Mouse (Mus musculus) heart, embryonic 12.5 days (tissue): ENCODE results near the gene Trub2. TPM values are rescaled to one million over a fixed set of nuclear protein-coding genes. Genes with fewer than 3 reads are reported as not detected.

Experiments
- ATAC-seq: fragments of 200-750 bp; cut with Nextera tagmentation; 2 replicates; pipeline ENCODE4 v1.8.0; 2017; ENCODE audit warnings: moderate TSS enrichment, moderate library complexity; ENCODE audit not compliant: insufficient number of reproducible peaks, low FRiP score
- H3K27ac ChIP-seq: fragments of 300-500 bp; sonication (generic); 2 replicates; pipeline ENCODE4 v1.5.1; 2016; ENCODE audit warnings: mild to moderate bottlenecking, moderate library complexity; ENCODE audit not compliant: poor library complexity, severe bottlenecking
- H3K27me3 ChIP-seq: fragments of 300-500 bp; sonication (generic); replicated peaks from 2 replicates; pipeline ENCODE4 v1.6.1; 2016; ENCODE audit warnings: mild to moderate bottlenecking, moderate library complexity
- H3K36me3 ChIP-seq: fragments of 300-500 bp; sonication (generic); 2 replicates; pipeline ENCODE4 v1.6.1; 2016; ENCODE audit warnings: mild to moderate bottlenecking, moderate library complexity
- H3K4me1 ChIP-seq: fragments of 300-500 bp; sonication (generic); replicated peaks from 2 replicates; pipeline ENCODE4 v1.6.1; 2016; ENCODE audit warnings: mild to moderate bottlenecking
- H3K4me2 ChIP-seq: fragments of 300-500 bp; sonication (generic); 2 replicates; pipeline ENCODE4 v1.6.1; 2016; ENCODE audit warnings: mild to moderate bottlenecking, moderate library complexity
- H3K4me3 ChIP-seq: fragments of 300-500 bp; sonication (generic); 2 replicates; pipeline ENCODE4 v1.5.1; 2016; ENCODE audit warnings: mild to moderate bottlenecking
- H3K9ac ChIP-seq: fragments of 300-500 bp; sonication (generic); 2 replicates; pipeline ENCODE4 v1.6.1; 2016; ENCODE audit warnings: mild to moderate bottlenecking, moderate library complexity
- H3K9me3 ChIP-seq: fragments of 300-500 bp; sonication (generic); replicated peaks from 2 replicates; pipeline ENCODE4 v1.6.1; 2016; ENCODE audit warnings: mild to moderate bottlenecking, moderate library complexity
- WGBS: fragments of 180-500 bp; shearing (Covaris S2); methylation state at CpG from one replicate; pipeline ENCODE4 v1.1.7; 2016; 5-methylcytosine and 5-hydroxymethylcytosine counted together
- polyA plus RNA-seq: library from polyadenylated mRNA; unstranded; fragments of >200 nt; fragmentation: Nextera tagmentation; extraction: Ambion mirVana; gene quantifications from 2 replicates; pipeline ENCODE4 v1.2.1, GENCODE M21; 2016

Trub2 gene
- polyA plus RNA-seq, 1 experiment from 2014 or later: 26.6 TPM

- no peaks in the 10 kb centered on the region for H3K9me3 ChIP-seq
- H3K27me3 ChIP-seq: no peaks in the 10 kb centered on the region
- no peak overlapping the region for H3K4me2 ChIP-seq
- H3K27ac ChIP-seq: no peak overlapping the region
- ATAC-seq: no peak
- H3K4me1 ChIP-seq: peaks cover 4% of the 10 kb centered on the region; the same call in 1 of the 2 replicates
- no peak overlapping the region for H3K9ac ChIP-seq
- no peak overlapping the region for H3K4me3 ChIP-seq
- 51% methylated on average over 4 of the region's 4 CpGs for WGBS
- peaks cover 34% of the 10 kb centered on the region for H3K36me3 ChIP-seq
These were observed 15.0 kb downstream of the Trub2 start for GRCm38 (mm10) chr2:29773323-29773722.

DNA sequence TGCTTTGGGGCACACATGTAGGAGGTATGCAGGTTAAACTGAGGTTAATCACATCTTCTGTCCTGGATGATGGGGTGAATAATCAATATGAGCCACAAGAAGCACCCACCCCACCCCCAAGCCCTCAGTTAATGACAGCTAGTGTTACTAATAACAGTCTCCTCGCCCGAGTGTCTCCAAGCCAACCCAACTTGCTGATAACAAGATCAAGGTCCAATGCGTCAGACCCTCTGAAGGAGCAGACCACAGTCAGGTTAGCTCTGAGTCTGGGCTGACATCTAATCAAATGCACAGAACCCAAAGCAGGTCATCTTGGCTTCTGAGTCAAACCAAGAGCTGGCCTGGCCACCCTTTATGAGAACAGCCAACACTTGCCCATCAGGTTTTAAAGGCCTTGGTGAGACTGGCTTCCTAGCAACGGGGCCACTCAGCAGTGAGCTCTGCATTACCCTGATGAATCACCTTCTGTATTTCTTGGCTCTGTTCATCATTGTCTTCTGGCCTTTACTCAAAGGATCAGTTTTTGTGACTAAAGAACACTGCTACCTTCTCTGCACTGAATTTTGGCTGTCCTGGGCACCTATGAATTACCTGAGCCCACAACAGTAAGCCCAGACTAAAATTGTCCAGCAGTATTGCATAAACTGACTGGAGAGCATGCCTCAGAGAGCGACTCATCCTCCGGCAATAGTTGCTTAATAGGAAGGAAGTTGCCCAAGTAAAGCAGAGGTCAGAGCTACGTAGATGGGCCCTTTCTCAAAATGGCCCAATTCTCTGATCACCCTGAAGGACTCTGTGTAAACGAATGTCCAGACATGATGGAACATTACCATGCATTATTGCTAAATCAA is 16.5 kb downstream of the Trub2 start:
- H3K36me3 ChIP-seq: peaks cover 19% of the 10 kb centered on the region

DNA sequence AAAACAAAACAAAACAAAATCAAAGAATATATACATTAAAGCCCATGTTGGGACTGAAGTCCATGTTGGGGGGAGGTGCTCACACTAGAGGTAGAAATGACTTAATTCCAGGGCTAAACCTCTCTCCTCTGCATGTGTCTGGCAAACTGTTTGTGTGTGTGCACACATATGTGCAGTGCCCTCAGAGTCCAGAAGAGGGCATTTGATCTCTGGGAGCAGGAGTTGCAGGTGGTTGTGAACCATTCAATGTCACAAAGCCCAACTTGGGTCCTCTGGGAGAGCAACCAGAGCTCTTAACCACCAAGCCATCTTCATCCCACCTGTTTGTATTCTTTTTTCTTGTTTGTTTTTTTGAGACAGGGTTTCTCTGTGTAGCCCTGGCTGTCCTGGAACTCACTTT is 18.1 kb downstream of the Trub2 start:
- H3K36me3 ChIP-seq: 0 out of 2 replicates have a peak, but pooled peaks cover 6% of the 10 kb centered on the region
- ATAC-seq: no peak
- no peak overlapping the region for H3K9ac ChIP-seq
- no peaks in the 10 kb centered on the region for H3K27me3 ChIP-seq
- H3K9me3 ChIP-seq: no peaks in the 10 kb centered on the region
- no peak overlapping the region for H3K4me3 ChIP-seq
- no peak overlapping the region for H3K27ac ChIP-seq
- H3K4me1 ChIP-seq: peaks cover 4% of the 10 kb centered on the region; the same call in 1 of the 2 replicates
- H3K4me2 ChIP-seq: no peak overlapping the region

More for the DNA sequence above, 16.5 kb downstream of the Trub2 start:
- peaks cover 4% of the 10 kb centered on the region; the same call in 1 of the 2 replicates for H3K4me1 ChIP-seq
- no peaks in the 10 kb centered on the region for H3K9me3 ChIP-seq
- 62% methylated on average over 8 of the region's 8 CpGs for WGBS
- no peaks in the 10 kb centered on the region for H3K27me3 ChIP-seq
- no peak overlapping the region for H3K4me2 ChIP-seq
- no peak overlapping the region for H3K9ac ChIP-seq
- no peak for ATAC-seq
- H3K4me3 ChIP-seq: no peak overlapping the region
- H3K27ac ChIP-seq: no peak overlapping the region

- Histone ChIP-seq H3K27ac (no peak overlapping the region), H3K9ac (no peak overlapping the region), H3K9me3 (no peaks in the 10 kb centered on the region), H3K36me3 (no peaks in the 10 kb centered on the region), H3K4me1 (peaks cover 2% of the 10 kb centered on the region; the same call in 1 of the 2 replicates), H3K4me3 (no peak overlapping the region), H3K27me3 (no peaks in the 10 kb centered on the region), H3K4me2 (no peak overlapping the region)
- ATAC-seq: no peak
- WGBS: 62% methylated on average over 9 of the region's 9 CpGs
These were observed 19.4 kb downstream of the Trub2 start for GRCm38 (mm10) chr2:29768901-29769300.

GRCm38 (mm10) chr2:29767976-29768709 is 20.2 kb downstream of the Trub2 start:
- Histone ChIP-seq H3K4me1 (no peaks in the 10 kb centered on the region; the same call in 1 of the 2 replicates), H3K9me3 (no peaks in the 10 kb centered on the region), H3K27ac (no peak overlapping the region), H3K36me3 (no peaks in the 10 kb centered on the region), H3K4me2 (no peak overlapping the region), H3K27me3 (no peaks in the 10 kb centered on the region; the same call in 1 of the 2 replicates), H3K9ac (no peak overlapping the region), H3K4me3 (no peak overlapping the region)
- 62% methylated on average over 11 of the region's 11 CpGs for WGBS
- ATAC-seq: no peak

GRCm38 (mm10) chr2:29764831-29765230 is 23.5 kb downstream of the Trub2 start:
- no peak overlapping the region for H3K4me2 ChIP-seq
- H3K36me3 ChIP-seq: no peaks in the 10 kb centered on the region
- H3K27ac ChIP-seq: no peak overlapping the region
- no peaks in the 10 kb centered on the region for H3K9me3 ChIP-seq
- H3K4me3 ChIP-seq: no peak overlapping the region
- H3K9ac ChIP-seq: no peak overlapping the region
- ATAC-seq: no peak
- WGBS: 4% methylated on average over 1 of the region's 1 CpGs
- H3K4me1 ChIP-seq: no peaks in the 10 kb centered on the region
- H3K27me3 ChIP-seq: peaks cover 13% of the 10 kb centered on the region

GRCm38 (mm10) chr2:29755693-29756092 is 32.6 kb downstream of the Trub2 start:
- Histone ChIP-seq H3K4me1 (peaks cover 11% of the 10 kb centered on the region), H3K4me3 (no peak overlapping the region), H3K27me3 (peaks cover 33% of the 10 kb centered on the region), H3K4me2 (no peak overlapping the region), H3K36me3 (no peaks in the 10 kb centered on the region), H3K27ac (no peak overlapping the region), H3K9ac (no peak overlapping the region), H3K9me3 (no peaks in the 10 kb centered on the region)
- ATAC-seq: no peak

DNA sequence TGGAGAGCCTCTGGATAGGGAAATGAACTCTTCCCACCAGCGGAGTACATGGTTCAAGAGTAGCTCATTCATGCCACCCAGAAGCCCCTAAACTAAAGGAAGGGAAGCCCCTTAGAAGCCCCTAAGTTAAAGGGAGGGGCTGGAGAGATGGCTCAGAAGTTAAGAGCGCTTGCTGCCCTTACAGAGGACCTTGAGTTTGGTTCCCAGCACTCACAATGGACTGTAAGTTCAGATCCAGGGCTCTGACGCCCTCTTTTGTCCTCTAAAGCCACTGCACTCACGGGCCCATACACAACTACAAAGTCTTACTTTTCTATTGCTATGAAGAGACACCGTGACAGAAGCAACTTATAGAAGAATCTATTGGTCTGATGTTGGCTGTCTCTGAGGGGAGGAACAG is 35.9 kb downstream of the Trub2 start:
- H3K27me3 ChIP-seq: peaks cover 61% of the 10 kb centered on the region

GRCm38 (mm10) chr2:29751497-29751896 is 36.8 kb downstream of the Trub2 start, which contains the start of gene Gm13420:
TSS of gene Gm13420 (minus strand) at chr2:29751685.
- Histone ChIP-seq H3K4me3 (peak within 1 kb of the TSS; percentile 22), H3K27ac (no peak within 1 kb of the TSS), H3K4me2 (peak within 1 kb of the TSS; percentile 30), H3K9ac (peak within 1 kb of the TSS; percentile 41; the same call in 1 of the 2 replicates), H3K27me3 (peaks cover 70% of the 10 kb centered on the region), H3K9me3 (no peaks in the 10 kb centered on the region), H3K4me1 (peaks cover 20% of the 10 kb centered on the region), H3K36me3 (no peaks in the 10 kb centered on the region)
- ATAC-seq: no peak
- 11% methylated on average over 28 of the region's 28 CpGs for WGBS

More for the DNA sequence above, 35.9 kb downstream of the Trub2 start:
- Histone ChIP-seq H3K4me3 (no peak overlapping the region), H3K4me1 (peaks cover 14% of the 10 kb centered on the region), H3K27ac (no peak overlapping the region), H3K9ac (no peak overlapping the region), H3K9me3 (no peaks in the 10 kb centered on the region), H3K4me2 (no peak overlapping the region), H3K36me3 (no peaks in the 10 kb centered on the region)
- WGBS: 82% methylated on average over 5 of the region's 5 CpGs
- ATAC-seq: no peak

GRCm38 (mm10) chr2:29748499-29748898 is 39.8 kb downstream of the Trub2 start:
- Histone ChIP-seq H3K27me3 (peaks cover 82% of the 10 kb centered on the region), H3K9ac (no peak overlapping the region), H3K27ac (no peak overlapping the region), H3K36me3 (no peaks in the 10 kb centered on the region), H3K9me3 (no peaks in the 10 kb centered on the region), H3K4me2 (no peak overlapping the region), H3K4me1 (peaks cover 23% of the 10 kb centered on the region), H3K4me3 (no peak overlapping the region)
- WGBS: 71% methylated on average over 4 of the region's 4 CpGs
- no peak for ATAC-seq

GRCm38 (mm10) chr2:29747852-29748251 is 40.5 kb downstream of the Trub2 start:
- Histone ChIP-seq H3K27ac (no peak overlapping the region), H3K4me1 (peaks cover 23% of the 10 kb centered on the region), H3K4me2 (peak overlapping the region; percentile 87; the same call in 1 of the 2 replicates), H3K4me3 (no peak overlapping the region), H3K9me3 (no peaks in the 10 kb centered on the region), H3K27me3 (peaks cover 76% of the 10 kb centered on the region), H3K9ac (no peak overlapping the region), H3K36me3 (no peaks in the 10 kb centered on the region)
- 52% methylated on average over 5 of the region's 5 CpGs for WGBS
- no peak for ATAC-seq
